Mouse (Mus musculus) cerebellum, adult 2 months (tissue): ENCODE results near the gene Xrcc4.

Experiments
- CTCF ChIP-seq: fragments of 200-500 bp; IDR thresholded peaks from 2 replicates; pipeline ENCODE4 v1.5.1; 2011; ENCODE audit warnings: low read depth, mild to moderate bottlenecking, control low read depth, low read length, moderate library complexity, borderline replicate concordance; ENCODE audit not compliant: insufficient read depth
- POLR2A ChIP-seq: fragments of 200-500 bp; IDR thresholded peaks from 2 replicates; pipeline ENCODE4 v1.6.1; 2011; ENCODE audit warnings: low read length, control low read depth, borderline replicate concordance; ENCODE audit not compliant: insufficient read depth

GRCm38 (mm10) chr13:90052408-90052807 is 37.0 kb downstream of the Xrcc4 start:
- TF ChIP-seq CTCF = no peak
- TF ChIP-seq POLR2A = no peak
